Mouse (Mus musculus) inflammation-experienced regulatory T-cells, adult 16 weeks (primary cell): ENCODE measurements around the gene Gm3376. TPM values are rescaled to one million over a fixed set of nuclear protein-coding genes. Genes with fewer than 3 reads are reported as not detected.

Experiments used
- polyA plus RNA-seq: library from polyadenylated mRNA; unstranded; fragments of 100-300 nt; shearing (Covaris generic); gene quantifications from one replicate; pipeline ENCODE4 v1.2.1, GENCODE M21; 2017

The Gm3376 gene
- polyA plus RNA-seq = not detected

DNA sequence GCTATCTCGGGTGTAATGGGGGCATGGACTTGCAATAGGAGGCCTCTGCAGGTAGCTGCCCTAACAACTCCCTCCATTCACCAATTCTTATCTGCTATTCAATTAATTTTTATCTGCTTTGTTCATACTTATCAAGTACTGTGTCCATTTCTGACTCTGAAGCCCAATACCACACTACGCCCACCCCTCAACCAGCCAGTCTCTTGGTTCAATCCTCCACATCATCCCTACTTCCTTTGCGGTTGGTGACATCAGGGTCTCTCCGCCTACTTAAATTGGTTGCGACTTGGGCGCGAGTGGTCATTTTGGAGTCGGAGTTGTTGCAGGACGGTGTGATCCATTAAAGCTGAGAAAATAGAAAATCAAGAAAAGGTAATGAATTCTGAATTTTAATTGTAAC lies at the start of gene Gm3376:
Gene Gm3376 (plus strand): TSS at position 301 of the 400 bp plus-strand sequence.

